Mouse (Mus musculus) cerebellum, postnatal 10 days (tissue): ENCODE data around the gene Mrps35.

Experiments
- DNase-seq, 2 experiments: peaks; one replicate each; pipeline ENCODE4 v3.0.0; 2021; ENCODE audit warnings: mixed read lengths in 2 of 2

Mrps35 gene

DNA sequence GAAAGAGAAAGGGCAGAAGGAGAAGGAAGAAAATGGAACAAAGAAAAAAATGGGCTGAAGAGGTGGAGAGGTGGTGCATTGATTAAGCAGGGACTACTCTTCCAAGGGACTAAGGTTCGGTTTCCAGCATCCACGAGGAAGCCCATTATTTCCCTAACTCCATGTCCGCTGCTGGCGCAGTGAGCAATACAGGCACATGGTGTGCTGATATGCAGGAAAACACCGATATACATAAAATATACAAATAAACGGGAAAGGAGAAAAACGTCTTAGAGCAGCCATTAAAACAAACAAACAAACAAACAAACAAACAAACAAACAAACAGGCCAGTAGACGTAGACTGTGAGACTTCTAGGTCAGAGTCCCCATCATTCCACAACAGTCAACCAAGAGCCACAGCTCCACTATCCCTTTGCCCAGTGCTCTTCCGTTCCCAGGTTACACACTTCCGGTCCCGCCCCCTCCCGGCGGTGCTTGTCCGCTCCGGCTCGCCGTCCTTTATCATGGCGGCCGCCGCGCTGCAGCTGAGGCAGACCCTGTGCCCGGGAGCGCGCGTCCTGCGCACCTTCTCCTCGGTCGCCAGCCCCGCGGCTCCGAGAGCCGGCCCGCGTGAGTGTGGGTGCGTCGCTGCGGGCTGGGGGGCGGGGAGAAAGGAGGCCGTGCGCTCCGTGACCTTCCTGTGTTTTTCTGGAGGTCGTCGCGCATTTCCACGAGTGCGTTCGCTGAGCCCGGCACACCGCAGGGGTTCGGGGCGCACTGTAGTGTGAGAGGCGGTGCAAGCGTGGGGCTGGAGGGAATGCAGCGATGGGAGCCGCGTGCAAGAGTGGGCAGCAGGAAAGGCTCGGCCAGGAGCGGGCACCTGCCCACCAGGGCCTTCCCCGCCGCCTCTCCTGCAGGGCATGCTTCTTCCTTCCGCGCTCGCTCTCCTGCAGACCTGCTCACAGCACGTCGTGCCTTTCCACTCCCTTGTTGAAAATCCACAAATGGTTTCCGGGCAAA is at the start of gene Mrps35:
TSS of gene Mrps35 (plus strand) at position 474 of the 1,000 bp plus-strand sequence.
- DNase-seq: peak; percentile 97

DNA sequence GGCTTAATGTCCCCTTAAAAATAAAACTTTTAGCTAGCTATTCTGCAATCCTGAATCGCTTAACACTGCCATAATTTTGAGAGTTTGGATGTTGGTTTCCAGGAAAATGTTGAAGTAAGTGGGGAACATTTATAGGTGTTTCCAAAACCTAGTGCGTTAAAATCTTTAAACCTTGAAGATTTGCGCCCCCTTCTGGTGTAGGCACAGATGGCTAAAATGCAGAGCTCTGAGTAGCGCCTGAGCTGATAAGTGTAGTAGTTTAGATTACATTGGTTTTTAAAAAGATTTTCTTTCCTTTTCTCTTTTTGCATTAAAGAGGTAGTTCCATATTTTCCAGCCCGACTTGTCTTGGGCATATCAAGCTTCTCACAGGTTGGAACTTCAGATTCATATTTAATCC is 48.3 kb upstream of the Mrps35 start:
- DNase-seq: peak; percentile 78 to 83

DNA sequence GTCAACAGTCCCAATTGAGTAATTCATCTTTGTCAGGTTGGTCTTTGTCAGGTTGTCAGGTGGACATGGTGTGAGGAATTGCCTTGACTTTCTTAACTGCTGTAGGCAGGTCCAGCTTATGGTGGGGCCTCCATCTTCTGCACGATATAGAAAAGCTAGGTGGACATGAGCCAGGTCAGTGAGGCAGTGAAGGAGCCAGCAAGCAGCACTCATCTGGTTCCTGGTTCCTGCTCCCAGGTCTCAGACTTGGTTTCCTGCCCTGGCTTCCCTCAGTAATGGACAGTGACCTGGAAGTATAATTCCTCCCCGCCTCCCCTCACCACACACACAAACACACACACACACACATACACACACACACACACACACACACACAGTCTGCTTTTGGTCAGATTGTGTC is 47.2 kb upstream of the Mrps35 start:
- no peak for DNase-seq

DNA sequence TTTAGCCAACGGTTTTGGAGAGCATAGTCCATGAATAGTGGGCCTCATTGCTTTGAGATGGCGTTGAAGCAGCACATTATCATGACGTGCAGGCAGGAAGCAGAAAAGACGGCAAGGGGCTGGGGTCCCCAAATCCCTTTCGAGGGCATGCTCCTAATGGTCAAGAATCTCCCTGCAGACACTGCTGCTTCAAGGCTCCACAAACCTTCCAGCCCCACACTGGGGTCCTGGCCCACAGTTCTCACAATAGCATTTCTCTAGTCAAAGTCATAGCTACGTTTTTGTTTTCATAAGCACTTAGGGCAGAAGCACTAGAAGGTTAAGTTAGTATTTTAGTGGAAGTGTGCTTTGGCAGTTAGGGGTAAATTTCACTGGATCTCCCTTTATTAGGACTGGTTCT is 46.7 kb upstream of the Mrps35 start:
- DNase-seq: no peak

DNA sequence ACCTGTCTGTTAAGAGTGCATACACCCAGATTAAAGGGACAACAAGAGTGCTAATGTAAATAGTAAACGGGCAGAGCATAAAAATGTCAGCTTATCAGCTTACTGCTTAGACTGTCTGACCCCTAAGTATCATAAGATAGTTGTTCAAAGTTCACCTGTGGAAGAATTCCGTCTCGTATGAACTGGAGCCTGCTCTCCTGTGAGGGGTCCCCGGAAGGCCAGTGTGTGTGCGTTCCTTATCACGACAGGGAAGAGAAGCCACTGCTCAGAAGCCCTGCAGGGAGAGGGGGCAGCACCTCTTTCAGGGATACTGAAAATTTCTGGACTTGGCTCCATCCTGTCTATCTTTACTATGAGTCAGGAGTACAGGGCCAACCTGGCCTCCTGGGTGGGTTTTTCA is 45.6 kb upstream of the Mrps35 start:
- no peak for DNase-seq

DNA sequence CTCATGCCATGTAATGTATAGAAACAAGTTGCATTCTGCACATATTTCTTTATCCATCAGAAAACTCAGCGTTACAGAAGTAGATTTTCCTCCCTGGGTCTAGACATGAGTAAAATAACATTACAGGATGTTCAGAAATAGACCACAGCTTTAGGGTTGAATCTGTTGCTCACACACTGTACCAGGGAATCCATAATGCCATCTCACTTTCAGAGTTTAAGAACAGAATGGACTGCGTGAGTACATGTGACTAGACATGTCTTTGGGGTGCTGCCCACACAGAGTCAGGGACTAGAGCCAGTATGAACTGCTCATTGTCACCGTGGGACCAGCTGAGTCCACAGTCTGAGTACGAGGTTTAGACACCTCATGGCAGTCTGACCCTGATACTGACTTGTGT is 43.9 kb upstream of the Mrps35 start:
- no peak for DNase-seq

DNA sequence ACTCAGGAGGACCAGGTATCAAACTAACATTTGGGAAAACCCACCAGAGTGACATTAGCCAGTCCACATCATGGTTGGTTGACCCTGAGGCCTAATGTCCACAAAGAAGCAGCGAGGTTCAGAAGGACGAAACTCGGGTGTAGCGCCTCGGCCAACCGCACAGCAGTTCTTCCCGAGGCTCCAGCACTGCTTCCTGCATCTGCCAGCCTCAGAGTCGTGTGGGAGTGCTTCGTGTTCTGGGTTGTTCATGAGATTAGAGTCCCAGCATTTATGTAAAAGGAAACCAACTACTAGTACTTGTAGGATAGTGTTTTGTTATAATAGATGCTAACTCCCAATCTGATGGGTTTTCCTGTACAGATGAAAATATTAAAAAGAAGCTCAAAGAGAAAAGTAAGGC is 43.3 kb upstream of the Mrps35 start:
- no peak for DNase-seq

DNA sequence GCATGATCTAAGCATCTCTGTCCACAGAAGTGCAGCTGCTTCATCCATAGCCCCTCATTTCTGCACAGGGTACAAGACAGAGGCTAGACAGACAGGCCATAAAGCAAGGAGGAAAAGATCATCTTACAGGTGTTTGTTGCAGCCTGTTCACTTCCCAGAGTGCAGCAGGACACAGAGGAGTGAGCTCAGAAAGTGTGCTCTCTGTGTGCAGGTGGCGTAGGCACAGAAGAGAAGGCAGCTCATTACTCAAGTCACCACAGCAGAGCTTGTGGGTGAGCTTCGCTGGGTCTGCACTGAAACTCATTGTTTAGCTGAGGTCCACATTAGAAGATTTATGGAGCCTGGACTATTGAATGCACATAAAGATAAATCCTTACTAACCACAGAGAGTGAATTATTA is 42.8 kb upstream of the Mrps35 start:
- DNase-seq: no peak

DNA sequence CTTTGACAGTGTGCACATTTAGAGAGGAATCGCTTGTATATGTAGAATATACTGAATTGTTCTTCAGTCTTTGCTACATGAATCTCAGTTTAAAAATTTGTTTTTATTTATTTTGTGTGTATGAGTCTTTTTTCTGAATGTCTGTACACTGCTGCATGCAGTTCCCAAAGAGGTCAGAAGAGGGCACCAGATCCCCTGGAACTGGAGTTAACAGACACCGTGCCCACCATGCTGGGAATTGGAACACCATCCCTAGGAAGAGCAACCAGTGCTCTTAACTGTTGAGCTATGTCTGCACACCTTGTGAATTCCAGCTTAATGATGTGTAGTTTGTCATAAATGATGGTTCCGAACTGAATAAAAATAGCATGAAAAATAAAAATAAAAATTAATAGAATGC is 34.4 kb upstream of the Mrps35 start:
- peak; percentile 87 to 93 for DNase-seq

DNA sequence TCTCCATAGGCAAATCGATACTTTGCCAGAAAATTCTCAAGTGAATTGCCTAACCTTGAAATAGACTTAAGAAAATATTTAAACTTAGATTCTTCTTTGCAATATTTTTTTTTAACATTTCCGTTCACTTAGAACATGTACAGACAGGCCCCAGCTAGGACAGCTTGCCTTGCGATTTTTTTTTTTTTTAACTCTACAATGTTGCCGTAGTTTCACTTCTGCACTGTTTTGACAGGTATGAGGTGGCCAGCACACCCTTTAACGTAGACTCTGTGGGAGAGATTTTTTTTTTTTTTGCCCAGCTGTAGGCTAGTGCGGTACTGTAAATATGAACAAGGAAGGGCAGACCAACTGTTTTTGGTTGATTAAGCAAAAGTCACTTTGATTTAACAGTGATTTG is 32.2 kb upstream of the Mrps35 start:
- DNase-seq: no peak

DNA sequence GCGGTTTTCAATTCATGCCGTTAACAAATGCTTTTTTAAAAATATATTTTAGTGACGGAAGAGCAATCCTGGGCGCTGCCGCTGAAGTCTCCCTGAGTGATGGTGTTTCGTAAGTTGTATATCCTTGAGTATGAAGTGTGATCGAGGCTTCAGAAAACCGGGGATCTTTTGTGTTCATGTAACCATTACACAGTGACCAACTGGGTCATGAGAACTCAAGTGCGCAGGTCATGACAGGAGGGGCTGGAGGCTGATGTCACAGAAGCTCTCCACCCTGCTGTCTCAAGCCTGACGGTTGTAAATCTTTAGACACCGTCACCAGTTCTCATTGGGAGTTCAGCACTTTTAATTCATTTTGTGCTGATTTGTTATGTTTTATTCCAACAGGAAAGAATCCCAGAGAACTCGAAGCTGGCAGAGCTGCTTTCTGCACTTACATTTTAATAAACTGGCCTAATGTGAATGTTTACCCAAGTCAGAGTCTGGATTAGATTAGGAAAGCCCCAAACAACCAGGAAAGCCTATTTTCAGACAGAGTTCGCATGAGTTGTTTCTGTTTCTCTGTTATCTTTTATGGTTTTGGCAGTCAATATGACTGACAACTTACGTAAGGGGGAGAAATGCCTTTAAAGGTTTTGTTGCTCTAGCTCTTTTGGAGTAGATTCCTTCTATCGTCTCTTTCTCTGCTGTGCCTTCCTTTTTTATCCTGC is 31.6 kb upstream of the Mrps35 start:
- DNase-seq: no peak

DNA sequence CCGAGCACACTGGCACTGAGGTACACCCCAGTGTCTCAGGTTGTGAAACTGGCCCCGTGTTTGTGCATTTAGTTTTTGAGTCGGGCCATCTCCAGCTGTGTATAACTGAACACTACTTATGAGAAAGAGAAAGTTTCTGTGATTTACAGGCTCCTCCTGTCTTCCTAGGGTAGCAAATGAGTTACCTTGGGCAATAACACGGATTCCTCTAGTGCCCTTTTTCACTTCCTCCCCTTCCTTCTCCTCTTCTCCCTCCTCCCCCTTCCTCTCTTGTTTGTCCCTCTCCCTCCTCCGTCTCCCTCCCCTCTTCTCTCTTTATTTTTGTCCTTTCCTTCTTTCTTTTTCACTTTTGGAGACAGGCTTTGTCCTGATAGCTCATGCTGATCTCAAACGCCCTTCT is 31.0 kb upstream of the Mrps35 start:
- no peak for DNase-seq

DNA sequence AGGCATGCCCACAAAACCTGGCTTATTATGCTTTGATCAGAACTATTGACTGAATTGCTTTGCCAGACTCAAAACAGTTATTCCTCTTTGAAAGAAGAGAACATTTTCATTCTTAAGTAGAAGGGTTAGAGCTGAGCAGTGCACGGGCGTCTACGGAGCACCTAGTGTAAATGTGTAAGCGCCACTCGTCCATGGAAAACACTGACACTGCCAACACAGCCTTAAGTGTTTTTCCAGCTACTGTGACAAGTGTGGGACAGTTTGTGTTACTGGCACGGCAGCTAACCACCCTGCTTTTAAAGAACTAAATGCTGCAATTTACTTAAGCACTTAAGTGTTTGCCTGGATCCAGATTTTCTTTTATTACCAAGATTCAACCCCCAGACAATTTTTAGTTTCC is 30.6 kb upstream of the Mrps35 start:
- no peak for DNase-seq

DNA sequence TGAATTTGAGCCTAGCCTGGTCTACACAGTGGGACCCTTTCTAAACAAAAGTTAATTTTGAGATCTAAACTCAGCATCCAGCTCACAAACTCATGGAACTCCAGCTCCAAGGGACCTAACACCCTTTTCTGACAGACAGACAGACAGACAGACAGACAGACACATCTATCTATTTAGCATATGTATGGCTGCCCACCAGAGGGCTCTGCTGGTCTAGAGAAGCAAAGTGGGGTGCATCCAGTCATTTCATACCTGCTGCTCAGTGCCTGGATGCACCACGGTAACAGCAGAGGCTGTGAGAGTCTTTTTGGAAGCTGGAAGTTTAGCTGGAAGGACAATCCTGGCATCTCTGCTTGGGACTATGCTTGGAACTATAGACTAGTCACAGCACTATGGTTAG is 29.0 kb upstream of the Mrps35 start:
- DNase-seq: peak; percentile 49 to 54

DNA sequence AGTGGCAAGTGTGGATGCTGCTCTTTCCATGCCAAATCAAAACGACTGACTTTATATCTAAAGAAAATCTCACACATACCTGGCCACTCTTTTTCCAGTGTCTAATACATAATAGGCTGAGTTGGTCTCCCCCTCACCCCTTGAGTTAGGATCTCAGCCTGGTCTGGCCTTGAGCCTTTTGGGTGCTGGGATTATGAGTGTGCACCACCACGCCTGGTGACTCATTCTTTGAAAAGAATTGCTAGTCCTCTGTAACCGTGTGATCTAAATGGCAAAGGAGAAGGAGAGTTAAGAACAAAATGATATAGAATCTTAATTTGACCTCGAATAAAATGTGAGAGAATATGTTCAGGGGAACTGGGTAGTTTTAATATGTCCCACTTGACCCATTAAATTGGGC is 24.7 kb upstream of the Mrps35 start:
- DNase-seq: no peak

DNA sequence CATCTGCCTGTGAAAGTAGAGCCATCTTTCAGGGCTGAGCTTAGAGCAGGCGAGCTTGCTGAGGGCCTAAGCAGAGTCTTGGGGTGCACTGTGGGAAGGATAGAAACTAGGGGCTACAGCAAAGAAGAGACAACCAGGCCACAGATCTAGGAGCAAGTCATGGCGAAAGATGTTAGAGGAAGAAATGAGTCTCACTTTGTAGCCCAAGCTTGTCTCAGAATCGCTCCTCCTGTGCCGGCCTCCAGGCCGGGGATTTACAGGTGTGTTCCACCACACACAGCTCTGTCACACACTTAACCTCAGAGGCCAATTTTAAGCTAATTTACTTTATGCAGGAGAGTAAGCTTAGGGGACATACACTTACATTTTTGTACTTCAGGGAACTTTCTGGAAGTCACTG is 24.2 kb upstream of the Mrps35 start:
- no peak for DNase-seq

DNA sequence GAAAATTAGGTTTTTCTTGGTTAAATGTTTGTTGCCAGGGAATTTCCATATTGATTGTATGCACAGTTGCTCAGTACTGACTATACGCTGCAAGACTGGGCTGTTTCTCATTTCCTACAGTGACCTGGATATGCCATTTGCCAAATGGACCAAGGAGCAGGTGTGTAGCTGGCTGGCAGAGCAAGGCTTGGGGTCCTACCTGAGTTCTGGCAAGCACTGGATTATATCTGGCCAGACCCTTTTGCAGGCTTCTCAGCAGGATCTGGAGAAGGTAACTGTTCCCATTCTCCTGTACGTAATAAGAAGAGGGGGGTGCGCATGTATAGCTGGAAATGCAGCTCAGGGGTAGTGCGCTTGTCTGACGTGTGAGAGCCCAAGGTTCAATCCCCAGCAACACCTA is 21.4 kb upstream of the Mrps35 start:
- DNase-seq: peak; percentile 68 to 77

DNA sequence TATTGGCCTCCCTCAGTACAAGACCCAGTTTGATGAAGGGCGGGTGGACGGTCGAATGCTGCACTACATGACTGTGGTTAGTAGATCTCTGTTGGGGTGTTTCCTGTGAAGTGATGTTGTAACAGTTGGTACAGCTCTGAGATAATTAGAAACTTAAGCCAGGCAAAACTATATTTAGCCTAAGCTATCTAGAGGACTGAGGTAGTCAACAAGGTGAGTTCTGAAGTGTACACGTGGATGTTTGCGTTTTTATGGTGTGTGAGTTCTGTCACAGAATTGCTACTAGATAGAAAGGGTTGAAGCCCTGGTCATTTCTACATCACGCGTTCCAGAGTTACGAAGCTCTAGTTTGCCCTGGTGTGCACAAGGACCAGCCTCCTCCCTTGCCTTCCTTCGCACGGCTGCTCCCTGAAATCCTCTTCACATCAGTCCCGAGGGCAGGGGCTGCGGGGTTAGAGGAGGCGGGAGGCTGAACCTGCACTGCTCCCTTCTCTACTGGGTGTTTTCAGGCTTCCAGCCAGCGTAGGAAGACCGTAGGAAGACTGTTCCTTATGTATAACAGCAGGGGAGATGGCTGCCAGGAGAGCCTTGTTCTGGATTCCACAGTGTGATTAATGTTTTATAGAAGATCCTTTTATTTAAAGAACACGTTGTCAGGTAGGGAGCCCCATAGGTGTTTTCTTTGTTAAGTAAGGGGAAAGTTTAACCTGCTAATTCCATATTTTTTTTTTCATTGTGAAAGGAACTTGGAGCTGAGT is 20.0 kb upstream of the Mrps35 start:
- peak; percentile 23 to 52 for DNase-seq

DNA sequence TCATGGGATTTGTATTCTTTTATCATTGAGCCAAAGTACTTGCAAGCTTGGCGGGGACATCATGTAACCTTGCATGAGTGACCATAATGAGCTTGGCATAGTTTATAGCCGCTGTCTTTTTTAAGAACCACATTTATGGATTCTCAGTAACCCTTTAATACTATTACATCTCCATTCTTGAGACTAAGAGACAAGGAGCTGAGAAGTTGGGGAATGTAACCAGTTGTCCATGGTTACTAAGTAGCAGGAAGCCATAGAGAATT is 19.5 kb upstream of the Mrps35 start:
- DNase-seq: no peak

DNA sequence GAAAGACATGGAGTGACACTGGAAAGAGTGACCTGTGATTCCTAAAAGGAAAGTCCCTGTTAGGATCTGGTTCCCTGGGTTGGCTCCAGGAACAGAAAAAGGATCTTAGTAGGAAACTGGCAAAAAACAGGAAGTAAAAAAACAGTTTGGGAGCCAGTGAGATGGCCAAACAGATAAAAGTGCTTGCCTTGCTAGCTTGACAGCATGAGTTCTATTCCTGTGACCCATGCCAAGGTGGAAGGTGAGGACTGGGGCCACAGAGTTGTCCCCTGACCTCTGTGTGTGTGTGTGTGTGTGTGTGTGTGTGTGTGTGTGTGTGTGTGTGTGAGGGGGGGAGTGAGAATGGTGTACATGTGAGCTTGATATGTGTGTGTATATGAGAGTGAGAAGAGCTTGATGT is 19.0 kb upstream of the Mrps35 start:
- DNase-seq: no peak

DNA sequence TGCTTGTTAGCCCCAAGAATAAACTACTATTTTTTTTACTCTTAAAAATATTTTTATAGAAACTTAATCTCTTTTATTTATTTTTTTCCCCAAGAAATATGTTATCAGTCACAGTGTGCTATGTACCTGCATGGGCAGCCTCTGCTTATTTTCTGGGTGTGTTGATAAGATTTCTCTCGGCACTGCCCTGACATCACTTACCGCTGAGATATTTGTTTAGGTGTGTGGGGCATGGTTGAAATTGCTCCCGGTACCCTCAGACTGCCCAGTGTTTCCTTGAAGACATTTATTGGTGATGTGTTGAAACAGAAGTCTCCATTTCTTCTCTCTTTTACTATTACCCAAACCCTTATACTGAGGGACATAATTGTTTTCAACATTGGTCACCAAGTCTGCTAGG is 17.8 kb upstream of the Mrps35 start:
- no peak for DNase-seq

DNA sequence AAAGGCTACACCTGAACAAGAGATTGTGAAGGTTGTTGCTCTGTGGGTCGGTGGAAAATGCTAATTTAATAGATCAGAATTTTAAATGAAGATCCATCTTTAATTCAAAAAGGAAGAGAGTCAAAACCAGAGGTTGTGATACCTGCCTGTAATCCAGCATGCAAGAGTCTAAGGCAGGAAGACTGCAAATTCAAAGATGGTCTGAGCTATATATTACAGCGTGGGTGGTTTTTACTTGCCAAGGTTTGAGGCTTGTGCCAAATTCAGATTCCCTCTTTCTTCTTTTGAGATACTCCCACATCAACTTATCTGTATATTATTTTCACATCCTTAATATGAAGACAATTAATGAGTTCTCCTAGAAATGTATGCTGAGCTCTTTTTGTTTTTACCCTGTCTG is 14.2 kb upstream of the Mrps35 start:
- no peak for DNase-seq

DNA sequence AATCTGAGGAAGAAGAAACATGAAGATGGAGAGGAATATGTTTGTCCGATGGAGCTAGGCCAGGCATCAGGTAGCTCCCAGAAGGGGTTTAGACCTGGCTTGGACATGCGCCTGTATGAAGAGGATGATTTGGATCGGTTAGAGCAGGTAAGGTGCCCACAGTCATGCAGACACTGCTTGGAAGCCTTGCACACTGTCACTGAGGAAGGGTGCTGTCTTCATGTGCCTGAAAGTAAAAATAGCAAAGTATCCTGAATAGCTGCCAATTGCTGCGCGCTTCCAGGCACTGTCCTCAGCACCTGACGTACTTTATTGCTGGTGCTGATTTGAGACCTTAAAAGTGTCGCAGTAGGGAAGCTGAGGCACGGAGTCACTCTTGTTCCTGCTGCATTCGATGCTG is 13.0 kb upstream of the Mrps35 start:
- peak; percentile 45 to 50 for DNase-seq
